Mouse (Mus musculus) gastrocnemius, postnatal 36 days (tissue): ENCODE data around the gene Galp. TPM values are rescaled to one million over a fixed set of nuclear protein-coding genes. Genes with fewer than 3 reads are reported as not detected.
"Not testable (repeated sequence)": the region's sequence is repeated elsewhere in the genome, so short reads cannot be mapped to it uniquely, and the experiment has no call there.

Source experiments
- DNase-seq, 2 experiments: peaks; one replicate each; pipeline ENCODE4 v3.0.0; 2022
- intact Hi-C: fragments of 180-260 bp; cut with DNase I; formaldehyde crosslinking; loops from one replicate; pipeline ENCODE4 v1.15.1; 2025
- total RNA-seq, 2 experiments: library from RNA; stranded (reverse); gene quantifications; 2 replicates each; pipeline ENCODE4 v1.2.3; 2021

Gene Galp
- total RNA-seq, 2 experiments from 2014 or later: not detected

DNA sequence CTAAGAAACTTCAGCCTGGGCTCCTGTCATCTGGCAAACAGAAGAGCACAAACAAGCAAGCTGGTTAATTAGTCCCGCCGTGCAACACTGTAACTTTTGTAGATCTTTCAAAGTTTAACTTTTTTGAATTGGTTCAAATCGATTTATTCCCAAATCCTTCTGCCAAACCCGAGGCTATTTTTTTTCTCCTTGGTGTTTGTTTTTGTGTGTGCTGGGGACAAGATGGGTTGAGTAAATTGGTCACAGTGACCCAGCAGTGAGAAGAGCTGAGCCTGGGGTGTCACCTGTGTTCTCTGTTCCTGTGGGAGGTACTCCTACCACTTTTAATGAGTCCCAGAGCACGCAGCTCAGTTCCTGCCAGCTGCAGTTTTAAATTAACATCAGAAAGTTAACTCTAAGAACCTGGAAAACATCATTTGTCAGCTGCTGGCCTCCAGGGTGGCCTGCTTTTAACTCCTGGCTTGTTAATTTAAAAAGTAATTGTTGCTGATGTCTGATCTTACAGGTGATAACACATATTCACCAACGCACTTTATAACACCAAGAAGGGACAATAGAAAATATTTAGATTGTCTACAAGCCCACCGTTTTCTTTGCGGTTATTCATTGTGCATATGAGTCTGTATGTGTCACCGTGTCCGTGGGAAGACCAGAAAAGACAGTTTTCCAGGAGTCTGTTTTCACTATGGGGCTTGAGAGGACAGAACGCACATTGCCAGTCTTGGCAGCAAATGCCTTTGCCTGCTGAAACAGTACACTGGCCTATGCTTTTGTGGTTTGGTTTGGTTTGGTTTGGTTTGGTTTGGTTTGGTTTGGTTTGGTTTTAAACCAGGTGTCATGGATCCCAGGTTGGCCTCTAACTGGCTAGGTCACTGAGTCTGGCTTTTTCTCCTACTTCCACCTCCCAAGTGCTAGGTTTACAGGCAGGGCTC is 47.7 kb downstream of the Galp start:
- intact Hi-C loops: loop anchor here (1.0 kb wide), 1 partner anchor 33 kb away; no protein-coding TSS in a partner anchor
- no peak for DNase-seq

DNA sequence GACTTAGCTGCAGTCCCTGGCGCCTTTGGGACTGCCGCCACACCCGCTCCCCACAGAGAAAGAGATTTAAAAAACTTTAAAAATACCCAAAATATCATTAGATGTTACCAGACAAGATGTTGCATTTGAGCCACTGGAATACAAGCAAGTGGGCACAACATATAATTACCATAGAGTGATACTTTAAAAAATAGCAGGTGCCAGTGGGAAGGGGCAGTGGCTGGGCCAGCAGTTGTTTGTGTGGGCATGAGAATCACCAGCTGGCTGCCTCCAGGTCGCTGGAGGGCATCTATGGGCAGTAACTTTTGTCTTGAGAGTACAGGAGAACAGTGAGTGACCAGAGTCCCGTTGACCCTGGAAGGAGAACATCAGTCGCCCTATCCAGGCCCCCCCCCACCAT is 55.5 kb downstream of the Galp start, which contains the start of gene Epp13:
Gene Epp13 (plus strand): TSS at position 301 of the 400 bp plus-strand sequence.
- no peak for DNase-seq
- intact Hi-C loops: no loop called here

- no peak for DNase-seq
- intact Hi-C loops: no loop called here
These were observed 57.6 kb downstream of the Galp start for GRCm38 (mm10) chr7:6254451-6254850.

DNA sequence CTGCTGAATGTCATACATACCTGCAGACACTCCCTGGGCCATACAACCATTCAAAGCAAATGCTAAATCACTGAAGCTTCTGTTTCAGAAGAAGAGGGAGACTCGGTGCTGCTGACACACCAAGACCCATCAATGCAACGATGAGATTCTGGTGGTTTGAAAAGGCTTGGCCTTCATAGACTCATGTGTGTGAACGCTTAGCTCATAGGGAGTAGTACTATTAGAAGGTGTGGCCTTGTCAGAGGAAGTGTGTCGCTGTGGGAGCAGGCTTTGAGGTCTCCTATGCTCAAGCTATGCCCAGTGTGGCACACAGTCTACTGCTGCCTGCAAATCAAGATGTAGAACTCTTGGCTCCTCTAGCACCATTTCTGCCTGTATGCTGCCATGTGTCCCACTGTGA is 60.5 kb downstream of the Galp start:
- intact Hi-C loops: no loop called here
- no peak for DNase-seq

DNA sequence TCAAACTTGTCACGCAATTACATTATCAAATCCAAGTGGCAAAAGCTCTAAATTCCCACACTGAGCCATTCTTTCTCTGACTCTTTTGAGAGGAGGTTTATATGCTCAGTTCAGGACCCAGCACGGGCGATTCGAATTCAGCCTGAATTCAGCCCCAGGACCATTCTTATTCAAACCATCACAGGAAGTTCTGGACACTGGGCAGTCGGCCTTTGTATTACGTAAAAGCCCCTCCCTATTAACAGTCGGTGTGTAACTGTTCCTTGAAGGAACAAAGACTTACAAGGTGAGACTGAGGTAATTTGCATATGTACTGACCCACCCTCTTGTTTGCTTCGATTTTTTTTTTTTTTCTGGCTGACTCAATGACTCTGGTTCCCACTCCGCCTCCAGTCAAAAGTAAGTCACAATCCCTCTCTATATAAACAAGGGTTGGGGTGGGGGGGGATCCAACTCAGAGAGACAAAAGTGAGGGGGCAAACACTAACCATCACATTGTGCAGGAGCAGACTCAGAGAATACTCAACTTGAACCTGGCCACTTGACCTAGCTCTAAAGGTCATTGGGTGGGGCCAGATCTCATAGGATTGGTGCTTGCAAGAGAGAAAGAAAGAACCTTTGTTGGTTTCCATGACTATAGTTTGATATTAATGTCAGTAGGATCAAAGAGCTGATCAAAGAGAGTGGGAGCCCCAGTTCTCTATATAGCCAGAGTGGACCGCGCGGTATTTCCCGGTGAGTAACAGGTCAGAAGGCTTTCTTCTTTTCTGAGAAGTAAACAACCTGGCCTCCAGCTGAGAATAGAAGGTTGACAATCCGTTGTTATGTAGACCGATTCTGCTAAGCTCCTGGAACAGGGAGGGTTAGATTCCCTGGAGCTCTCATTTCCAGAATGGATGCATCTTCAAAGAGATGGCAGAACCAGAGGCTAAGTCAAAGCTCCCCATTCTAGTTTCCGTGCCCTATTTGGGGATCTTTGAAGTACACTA is 61.6 kb downstream of the Galp start:
- DNase-seq: no peak
- intact Hi-C loops: no loop called here

DNA sequence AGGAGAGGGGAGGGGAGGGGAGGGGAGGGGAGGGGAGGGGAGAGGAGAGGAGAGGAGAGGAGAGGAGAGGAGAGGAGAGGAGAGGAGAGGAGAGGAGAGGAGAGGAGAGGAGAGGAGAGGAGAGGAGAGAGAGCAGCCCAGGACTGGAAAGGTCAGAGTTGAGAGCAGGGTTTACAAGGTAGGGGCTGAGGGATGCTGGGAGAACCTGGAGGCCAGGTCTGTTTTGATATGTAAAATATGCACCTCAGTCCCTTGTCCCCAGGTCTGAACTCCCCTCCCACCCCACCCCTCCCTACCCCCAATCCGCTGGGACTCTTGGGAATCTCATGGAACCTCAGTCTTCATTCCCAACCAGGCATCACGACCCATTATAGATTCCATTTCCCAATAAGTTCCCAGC is 63.1 kb downstream of the Galp start:
- DNase-seq, intact Hi-C loops: not testable (repeated sequence)

DNA sequence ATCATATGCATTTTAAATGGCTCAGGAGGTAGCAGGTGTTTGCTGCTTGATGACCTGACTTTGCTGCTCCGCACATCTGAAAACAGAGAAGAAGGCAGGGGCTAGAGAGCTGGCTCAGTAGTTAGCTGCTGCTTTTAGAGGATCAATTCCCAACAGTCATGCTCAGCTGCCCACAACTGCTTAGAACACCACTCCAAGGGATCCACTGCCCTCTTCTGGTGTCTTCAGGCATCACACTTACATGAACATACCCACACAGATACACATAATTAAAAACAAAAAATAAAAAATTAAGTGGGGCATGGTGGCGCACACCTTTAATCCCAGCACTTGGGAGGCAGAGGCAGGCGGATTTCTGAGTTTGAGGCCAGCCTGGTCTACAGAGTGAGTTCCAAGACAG is 65.2 kb downstream of the Galp start:
- intact Hi-C loops: no loop called here
- no peak for DNase-seq

- intact Hi-C loops: no loop called here
- DNase-seq: no peak
These were observed 66.1 kb downstream of the Galp start for GRCm38 (mm10) chr7:6262984-6263383.

GRCm38 (mm10) chr7:6265695-6266094 is 68.8 kb downstream of the Galp start:
- intact Hi-C loops: no loop called here
- no peak for DNase-seq

Other genes starting within 250 kb of the Galp start
- gene Vmn1r65, start 186.1 kb upstream of the Galp start, total RNA-seq: not detected
- gene Nlrp4c, start 151.9 kb upstream of the Galp start, total RNA-seq: not detected
- 10 to 100 TPM; 26.1 to 29.2 TPM for gene Zfp787, start 41.1 kb upstream of the Galp start, total RNA-seq
- 1 to 10 TPM; 7.2 to 8.3 TPM for gene Zfp444, start 24.9 kb upstream of the Galp start, total RNA-seq
- not detected for gene Zscan5b, start 25.2 kb downstream of the Galp start, total RNA-seq
- not detected for gene Epp13, start 55.6 kb downstream of the Galp start, total RNA-seq
- 1 to 10 TPM; 3.5 to 3.6 TPM for gene Zfp667, start 89.5 kb downstream of the Galp start, total RNA-seq
- under 1 TPM; 0.46 to 0.49 TPM for gene Zfp583, start 134.2 kb downstream of the Galp start, total RNA-seq
- under 1 TPM; 0.18 to 0.32 TPM for gene Gm3854, start 146.7 kb downstream of the Galp start, total RNA-seq
- 1 to 10 TPM; 1.4 to 2.2 TPM for gene Zfp78, start 166.2 kb downstream of the Galp start, total RNA-seq
- gene Zfp28, start 186.2 kb downstream of the Galp start, total RNA-seq: 1 to 10 TPM in 1 of 2 experiments, under 1 TPM in 1; 0.77 to 1.2 TPM
- under 1 TPM in 1 of 2 experiments, not detected in 1; 0.32 TPM for gene Smim17, start 201.6 kb downstream of the Galp start, total RNA-seq
- not detected for gene Gm20715, start 213.2 kb downstream of the Galp start, total RNA-seq
- gene Olfr1344, start 241.6 kb downstream of the Galp start, total RNA-seq: not detected